Mouse (Mus musculus) G1E (cell line): ENCODE measurements around the gene Tnfsf12. TPM values are rescaled to one million over a fixed set of nuclear protein-coding genes. Genes with fewer than 3 reads are reported as not detected.

ENCODE experiments used
- ATAC-seq: 2 replicates; pipeline ENCODE4 v1.8.0; 2016; ENCODE audit warnings: mild to moderate bottlenecking; ENCODE audit not compliant: insufficient number of reproducible peaks, poor library complexity, low FRiP score, severe bottlenecking; ENCODE audit errors: extremely low read depth
- DNase-seq: peaks from one replicate; pipeline ENCODE4 v3.0.0; 2012; ENCODE audit warnings: low spot score
- H3K27me3 ChIP-seq: 2 replicates; pipeline ENCODE4 v1.6.1; 2012; ENCODE audit warnings: mild to moderate bottlenecking, low read length, inconsistent platforms; ENCODE audit not compliant: insufficient read depth
- H3K36me3 ChIP-seq: replicated peaks from 2 replicates; pipeline ENCODE3; 2012; ENCODE audit warnings: mild to moderate bottlenecking, inconsistent platforms
- H3K4me1 ChIP-seq: 2 replicates; pipeline ENCODE4 v1.6.1; 2012; ENCODE audit warnings: low read depth, low read length, inconsistent platforms, mixed read lengths; ENCODE audit not compliant: insufficient read depth
- H3K4me3 ChIP-seq: 2 replicates; pipeline ENCODE4 v1.5.1; 2012; ENCODE audit warnings: low read depth, mild to moderate bottlenecking, inconsistent platforms, low read length, moderate library complexity, mixed read lengths
- H3K9me3 ChIP-seq: replicated peaks from 2 replicates; pipeline ENCODE4 v1.6.1; 2012; ENCODE audit warnings: inconsistent platforms
- CTCF ChIP-seq: IDR thresholded peaks from 2 replicates; pipeline ENCODE4 v1.5.1; 2012; ENCODE audit warnings: low read depth, low read length, inconsistent platforms, mixed read lengths
- GATA1 ChIP-seq: IDR thresholded peaks from 2 replicates; pipeline ENCODE4 v1.6.1; 2012; ENCODE audit warnings: borderline replicate concordance, low read length, inconsistent platforms, mixed read lengths
- GATA2 ChIP-seq: IDR thresholded peaks from 2 replicates; pipeline ENCODE4 v1.6.1; 2012; ENCODE audit warnings: low read depth, low read length, inconsistent platforms, borderline replicate concordance
- POLR2AphosphoS5 ChIP-seq: IDR thresholded peaks from 2 replicates; pipeline ENCODE4 v1.6.1; 2012; ENCODE audit warnings: low read depth, low read length, inconsistent platforms; ENCODE audit not compliant: insufficient replicate concordance
- TAL1 ChIP-seq: conservative IDR thresholded peaks from 2 replicates; pipeline ENCODE4 v1.6.1; 2012; ENCODE audit warnings: low read depth, low read length, inconsistent platforms, mixed read lengths
- polyA plus RNA-seq: library from polyadenylated mRNA; stranded (reverse); fragments of >175 nt; gene quantifications from 2 replicates; pipeline ENCODE4 v1.2.3, GENCODE M21; 2012
- total RNA-seq, 2 experiments: library from RNA; stranded (forward) in 1 of 2; stranded (reverse) in 1 of 2; fragments of 200-1000 nt in 1 of 2; fragments of >200 nt in 1 of 2; fragmentation: Nextera tagmentation in 1 of 2; gene quantifications; 2 replicates each; pipeline ENCODE4 v1.2.3; 2014 to 2017

The Tnfsf12 gene
- total and polyA plus RNA-seq, 3 experiments: not detected

GRCm38 (mm10) chr11:69719423-69719822 is 23.8 kb upstream of the Tnfsf12 start:
- peaks cover 2% of the 10 kb centered on the region; the same call in 1 of the 2 replicates for H3K9me3 ChIP-seq
- peaks cover 42% of the 10 kb centered on the region for H3K4me1 ChIP-seq
- H3K36me3 ChIP-seq: no peaks in the 10 kb centered on the region
- H3K4me3 ChIP-seq: no peak overlapping the region
- TF ChIP-seq TAL1 (no peak), GATA1 (no peak)
- DNase-seq (no peak), ATAC-seq (no peak)
- peaks cover 14% of the 10 kb centered on the region for H3K27me3 ChIP-seq

- Histone ChIP-seq H3K4me3 (peak overlapping the region; percentile 44; the same call in 1 of the 2 replicates), H3K36me3 (no peaks in the 10 kb centered on the region), H3K9me3 (no peaks in the 10 kb centered on the region), H3K4me1 (peaks cover 42% of the 10 kb centered on the region), H3K27me3 (peaks cover 14% of the 10 kb centered on the region)
- ATAC-seq: no peak
- TF ChIP-seq POLR2AphosphoS5 (no peak), GATA2 (no peak), GATA1 (no peak), CTCF (no peak), TAL1 (no peak)
- peak; percentile 32 for DNase-seq
These were observed 23.0 kb upstream of the Tnfsf12 start for GRCm38 (mm10) chr11:69718661-69719060.

GRCm38 (mm10) chr11:69716953-69717352 is 21.3 kb upstream of the Tnfsf12 start:
- DNase-seq (no peak), ATAC-seq (no peak)
- peaks cover 39% of the 10 kb centered on the region for H3K4me1 ChIP-seq
- TF ChIP-seq GATA1 (no peak), POLR2AphosphoS5 (no peak), TAL1 (no peak), CTCF (no peak)
- no peaks in the 10 kb centered on the region for H3K36me3 ChIP-seq
- H3K27me3 ChIP-seq: peaks cover 14% of the 10 kb centered on the region
- no peaks in the 10 kb centered on the region for H3K9me3 ChIP-seq
- H3K4me3 ChIP-seq: no peak overlapping the region

GRCm38 (mm10) chr11:69715929-69716328 is 20.3 kb upstream of the Tnfsf12 start:
- H3K4me1 ChIP-seq: peaks cover 35% of the 10 kb centered on the region
- H3K27me3 ChIP-seq: peaks cover 14% of the 10 kb centered on the region
- no peaks in the 10 kb centered on the region for H3K36me3 ChIP-seq
- H3K9me3 ChIP-seq: no peaks in the 10 kb centered on the region
- no peak for ATAC-seq
- no peak for TF ChIP-seq POLR2AphosphoS5
- H3K4me3 ChIP-seq: no peak overlapping the region
- no peak for DNase-seq

GRCm38 (mm10) chr11:69715482-69715881 is 19.8 kb upstream of the Tnfsf12 start:
- DNase-seq (no peak), ATAC-seq (no peak)
- Histone ChIP-seq H3K4me1 (peaks cover 31% of the 10 kb centered on the region), H3K4me3 (no peak overlapping the region), H3K27me3 (peaks cover 14% of the 10 kb centered on the region), H3K9me3 (no peaks in the 10 kb centered on the region), H3K36me3 (no peaks in the 10 kb centered on the region)
- no peak for TF ChIP-seq TAL1
- no peak for TF ChIP-seq POLR2AphosphoS5
- no peak for TF ChIP-seq GATA2
- peak; percentile 57 for TF ChIP-seq CTCF
- no peak for TF ChIP-seq GATA1

- Histone ChIP-seq H3K4me1 (peaks cover 27% of the 10 kb centered on the region), H3K36me3 (no peaks in the 10 kb centered on the region), H3K27me3 (peaks cover 12% of the 10 kb centered on the region), H3K9me3 (no peaks in the 10 kb centered on the region), H3K4me3 (no peak overlapping the region; the same call in 1 of the 2 replicates)
- TF ChIP-seq POLR2AphosphoS5 (no peak), CTCF (no peak)
- ATAC-seq (no peak), DNase-seq (no peak)
These were observed 19.1 kb upstream of the Tnfsf12 start for GRCm38 (mm10) chr11:69714636-69715329.

GRCm38 (mm10) chr11:69712954-69713672 is 17.5 kb upstream of the Tnfsf12 start:
- TF ChIP-seq POLR2AphosphoS5 (no peak), CTCF (no peak), TAL1 (no peak), GATA2 (no peak), GATA1 (no peak)
- Histone ChIP-seq H3K4me3 (no peak overlapping the region), H3K4me1 (peaks cover 23% of the 10 kb centered on the region), H3K27me3 (peaks cover 19% of the 10 kb centered on the region), H3K9me3 (no peaks in the 10 kb centered on the region), H3K36me3 (no peaks in the 10 kb centered on the region)
- ATAC-seq: no peak
- DNase-seq: no peak
